Mouse (Mus musculus) liver, adult 2 months (tissue): ENCODE measurements around the gene Pde2a.

ENCODE experiments used
- CTCF ChIP-seq: fragments of 200-500 bp; IDR thresholded peaks from 2 replicates; pipeline ENCODE4 v1.5.1; 2011; ENCODE audit warnings: low read depth, low read length, control low read depth
- POLR2A ChIP-seq: fragments of 200-500 bp; IDR thresholded peaks from 2 replicates; pipeline ENCODE4 v1.6.1; 2011; ENCODE audit warnings: low read length, control low read depth; ENCODE audit not compliant: insufficient read depth; ENCODE audit errors: extremely low read depth

- TF ChIP-seq CTCF: no peak
- no peak for TF ChIP-seq POLR2A
Observed at GRCm38 (mm10) chr7:101443093-101443492, 21.6 kb downstream of the Pde2a start.
